Mouse (Mus musculus) cerebellum, adult 9-11 months (tissue): ENCODE results near the gene Esrrg.
A peak's percentile ranks its signal among the peaks of the same experiment; 100 is the strongest.

Experiments used
- DNase-seq: peaks from one replicate; pipeline ENCODE4 v3.0.0; 2022

Esrrg gene

GRCm38 (mm10) chr1:188008476-188008875 is 399.9 kb downstream of the Esrrg start:
- DNase-seq = no peak

DNA sequence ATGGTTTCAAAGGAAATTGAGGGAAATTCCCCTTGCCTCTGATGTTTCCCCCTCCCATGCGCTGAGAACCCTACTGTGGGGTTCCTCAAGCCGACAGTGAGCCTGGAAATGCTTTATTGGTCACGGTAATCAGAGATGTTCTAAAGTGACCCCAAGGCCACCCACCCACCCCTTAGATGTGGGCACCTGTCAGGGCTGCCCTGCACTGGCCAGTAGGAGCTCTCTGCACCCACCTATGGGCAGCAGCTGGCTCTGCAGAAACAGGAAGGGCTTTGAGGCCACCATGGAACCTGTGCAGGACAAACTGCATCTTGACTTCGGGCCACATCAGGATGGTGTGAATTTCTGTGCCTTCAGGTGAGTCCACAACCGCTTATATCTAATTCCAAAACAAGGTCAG is 401.3 kb downstream of the Esrrg start:
- no peak for DNase-seq

- no peak for DNase-seq
Observed at GRCm38 (mm10) chr1:188010860-188011259, 402.3 kb downstream of the Esrrg start.

DNA sequence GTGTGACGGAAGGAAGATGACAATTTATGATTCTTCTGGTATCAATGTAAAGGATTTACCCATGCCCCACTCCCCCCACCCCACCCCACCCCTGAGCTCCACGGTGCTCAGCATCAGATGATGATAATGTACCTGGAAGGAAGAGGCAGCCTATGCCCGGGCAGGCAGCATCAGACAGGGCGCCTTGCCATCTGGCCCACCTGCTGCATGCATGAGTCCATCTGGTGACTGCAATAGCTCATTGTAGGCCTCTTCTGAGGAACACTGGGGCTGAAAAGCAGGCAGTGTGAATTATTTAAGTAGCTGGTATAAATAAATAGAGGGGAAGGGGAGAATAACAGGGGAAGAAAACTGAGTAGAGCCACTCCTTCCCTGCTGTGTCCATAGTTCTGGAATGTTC is 405.8 kb downstream of the Esrrg start:
- DNase-seq = peak; percentile 92

DNA sequence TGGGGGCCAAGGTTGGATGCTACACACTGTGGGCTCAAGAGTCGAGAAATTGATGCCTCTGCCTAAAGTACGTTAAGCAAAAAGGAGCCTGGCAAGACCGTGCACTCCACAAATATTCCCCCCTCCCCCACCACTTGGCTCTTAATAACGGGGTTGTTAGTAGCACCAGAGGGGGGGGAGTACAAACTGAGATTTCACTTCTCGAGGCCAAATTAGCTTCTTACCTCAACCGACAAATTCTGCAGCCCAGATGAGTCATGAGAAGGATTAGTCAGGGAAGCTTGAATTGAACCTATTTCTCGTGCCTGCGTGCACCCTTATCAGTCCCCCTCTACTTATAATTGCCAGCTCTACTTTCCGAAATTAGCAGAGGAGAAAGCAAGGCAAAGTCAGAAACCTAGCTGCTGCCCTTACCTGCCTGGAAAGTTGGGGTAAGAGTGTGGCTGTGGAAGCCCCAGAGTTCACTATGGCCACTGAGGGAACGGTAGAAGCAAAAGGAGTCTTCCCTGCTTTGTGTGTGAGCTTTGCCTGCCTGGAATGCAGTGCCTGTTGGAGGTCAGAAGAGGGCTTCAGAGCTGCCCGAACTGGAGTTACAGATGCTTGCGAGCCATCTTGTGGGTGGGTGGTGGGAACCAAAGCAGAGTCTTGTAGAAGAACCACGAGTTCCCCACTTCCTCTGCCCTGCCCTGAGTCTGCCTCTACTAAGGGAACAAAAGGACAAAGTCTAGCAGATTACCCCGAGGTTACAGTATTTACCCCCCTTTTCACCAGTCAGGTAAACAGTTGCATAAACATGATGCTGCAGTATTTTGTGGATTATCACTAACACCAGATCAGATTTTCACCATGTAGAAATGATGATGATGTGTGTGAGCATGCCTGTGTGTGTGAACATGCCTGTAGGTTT is 409.6 kb downstream of the Esrrg start:
- DNase-seq = no peak

DNA sequence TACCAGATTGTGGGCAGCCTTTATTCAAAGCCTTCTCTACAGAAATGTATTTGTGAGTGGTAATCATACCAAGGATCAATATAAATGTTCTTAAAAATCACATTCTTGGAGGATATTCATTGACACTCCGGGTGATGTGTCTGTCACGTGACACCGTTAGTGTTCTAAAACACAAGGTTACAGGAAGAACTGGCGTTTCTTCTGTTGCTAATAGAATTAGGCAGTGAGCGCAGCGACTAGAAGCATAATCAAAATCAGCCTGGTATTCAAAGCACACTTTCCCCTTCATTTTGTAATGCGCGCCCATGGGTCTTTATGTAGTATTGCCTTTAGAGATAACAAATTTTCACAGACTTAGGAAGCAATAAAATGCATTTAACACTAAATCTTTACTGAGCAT is 420.6 kb downstream of the Esrrg start:
- DNase-seq = no peak

- DNase-seq = no peak
Observed at GRCm38 (mm10) chr1:188030116-188030515, 421.5 kb downstream of the Esrrg start.

DNA sequence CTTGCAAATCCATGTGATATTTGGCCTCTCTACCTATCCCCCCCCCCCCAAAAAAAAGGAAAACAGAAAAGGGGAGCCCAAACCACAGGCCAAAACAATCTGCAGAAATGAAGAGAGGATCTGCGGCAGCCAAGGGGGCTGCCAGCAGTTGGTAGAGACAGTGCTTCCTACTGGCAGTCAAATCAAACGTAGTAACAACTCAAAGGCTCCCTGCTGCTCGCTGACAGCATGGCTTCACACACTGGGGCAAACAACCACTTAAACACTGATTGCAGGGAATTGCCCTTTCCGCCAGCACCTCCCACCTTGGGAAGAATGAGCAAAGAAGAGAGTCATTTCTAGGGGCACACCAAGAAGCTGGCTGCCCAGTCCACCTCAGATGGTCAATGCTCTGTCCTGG is 422.7 kb downstream of the Esrrg start:
- no peak for DNase-seq

- DNase-seq = no peak
Observed at GRCm38 (mm10) chr1:188035957-188036356, 427.4 kb downstream of the Esrrg start.

DNA sequence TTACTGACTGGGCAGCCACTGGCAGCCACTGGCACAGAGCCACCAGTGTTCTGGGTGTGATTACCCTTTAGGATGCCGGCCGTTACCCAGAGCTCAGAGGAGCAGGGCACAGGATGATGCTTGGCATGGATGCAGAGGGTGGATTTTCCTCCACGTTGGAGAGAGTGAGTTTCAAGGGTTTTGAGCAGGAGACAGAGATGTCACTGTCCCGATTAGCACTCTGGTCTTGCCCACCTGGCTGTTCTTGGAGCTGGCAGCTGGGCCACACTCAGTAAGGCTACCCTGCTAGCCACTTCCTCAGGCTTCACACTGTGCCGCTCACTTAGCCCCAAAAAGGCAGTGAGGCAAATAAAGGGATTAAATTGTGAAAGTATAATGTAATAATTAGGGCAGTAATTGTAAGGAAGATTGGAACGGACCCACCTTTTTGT is 438.1 kb downstream of the Esrrg start:
- DNase-seq = peak; percentile 40

GRCm38 (mm10) chr1:188047148-188047547 is 438.6 kb downstream of the Esrrg start:
- peak; percentile 6 for DNase-seq

DNA sequence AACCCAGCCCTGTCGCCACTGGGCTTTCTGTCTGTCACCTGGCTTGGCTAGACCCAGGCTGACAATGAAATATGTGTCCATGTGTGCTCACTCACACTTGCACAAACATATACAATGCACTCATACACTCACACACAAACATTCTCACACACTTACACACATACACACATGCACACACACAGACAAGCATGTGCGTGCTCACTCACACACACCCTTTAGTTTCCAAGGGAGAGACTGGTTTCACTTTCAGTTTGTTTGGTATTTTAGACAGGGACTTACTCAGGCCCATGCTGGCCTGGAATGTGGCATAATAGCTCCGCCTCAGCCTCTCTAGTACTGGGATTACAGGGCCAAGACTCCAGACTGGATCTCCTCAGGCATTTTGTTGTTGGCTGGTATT is 447.3 kb downstream of the Esrrg start:
- DNase-seq = no peak

DNA sequence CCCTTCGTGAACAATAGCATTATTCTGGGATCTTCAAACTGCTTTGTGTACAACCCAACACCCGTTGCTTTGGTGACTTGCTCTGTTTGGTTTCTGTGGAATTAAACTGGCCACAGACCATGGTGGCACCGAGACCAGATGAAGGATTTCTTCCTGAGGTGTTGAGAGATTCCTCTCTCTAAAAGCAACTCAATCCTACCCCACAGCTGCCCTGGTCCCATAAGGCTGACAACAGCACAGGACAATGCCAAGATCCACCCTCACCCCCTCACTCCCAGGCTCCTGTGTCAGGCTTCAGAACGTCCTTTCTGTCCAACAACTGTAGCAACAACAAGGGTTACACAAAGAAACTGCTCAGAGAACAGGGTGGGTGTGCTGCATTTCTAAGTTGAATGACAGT is 449.3 kb downstream of the Esrrg start:
- DNase-seq = no peak

DNA sequence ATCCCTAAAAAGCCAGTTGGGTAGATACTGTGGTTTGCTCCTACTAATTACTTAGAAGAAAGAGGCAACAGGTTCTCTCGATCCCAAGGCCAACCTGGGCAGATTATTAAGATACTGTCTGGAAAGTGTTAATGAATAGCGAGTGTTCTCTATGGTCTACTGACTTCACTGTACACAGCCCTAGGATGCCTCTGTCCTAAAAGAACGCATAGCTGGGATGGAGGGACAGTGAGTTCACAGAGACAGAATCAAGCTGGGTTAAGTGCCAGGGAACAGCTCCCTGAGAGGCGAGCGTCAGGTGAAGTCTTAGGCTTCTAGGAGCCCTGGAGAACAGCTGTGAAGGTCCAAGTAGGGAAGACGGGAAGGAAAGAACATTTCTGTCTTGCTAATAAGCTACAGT is 450.4 kb downstream of the Esrrg start:
- no peak for DNase-seq

- DNase-seq = no peak
Observed at GRCm38 (mm10) chr1:188060493-188060892, 451.9 kb downstream of the Esrrg start.

GRCm38 (mm10) chr1:188068833-188069232 is 460.2 kb downstream of the Esrrg start:
- DNase-seq = no peak

DNA sequence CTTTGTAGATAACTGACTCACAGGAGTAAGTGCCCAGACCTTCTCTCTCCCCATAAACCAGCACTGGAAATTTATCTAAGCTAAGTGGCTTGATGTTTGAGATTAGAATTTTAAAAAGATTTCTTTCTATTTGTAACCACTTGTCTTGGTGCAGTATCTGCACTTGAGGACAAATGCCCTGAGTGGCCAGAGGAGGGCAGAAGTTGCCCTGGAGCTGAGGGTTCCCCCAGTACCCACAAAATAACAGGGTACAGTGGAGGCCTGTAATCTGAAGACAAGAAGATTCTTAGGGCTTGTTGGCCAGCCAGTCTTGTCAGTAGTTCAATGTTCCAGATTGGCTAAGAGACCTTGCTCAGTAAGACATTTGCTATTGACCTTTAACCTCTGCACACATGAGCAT is 461.3 kb downstream of the Esrrg start:
- no peak for DNase-seq

DNA sequence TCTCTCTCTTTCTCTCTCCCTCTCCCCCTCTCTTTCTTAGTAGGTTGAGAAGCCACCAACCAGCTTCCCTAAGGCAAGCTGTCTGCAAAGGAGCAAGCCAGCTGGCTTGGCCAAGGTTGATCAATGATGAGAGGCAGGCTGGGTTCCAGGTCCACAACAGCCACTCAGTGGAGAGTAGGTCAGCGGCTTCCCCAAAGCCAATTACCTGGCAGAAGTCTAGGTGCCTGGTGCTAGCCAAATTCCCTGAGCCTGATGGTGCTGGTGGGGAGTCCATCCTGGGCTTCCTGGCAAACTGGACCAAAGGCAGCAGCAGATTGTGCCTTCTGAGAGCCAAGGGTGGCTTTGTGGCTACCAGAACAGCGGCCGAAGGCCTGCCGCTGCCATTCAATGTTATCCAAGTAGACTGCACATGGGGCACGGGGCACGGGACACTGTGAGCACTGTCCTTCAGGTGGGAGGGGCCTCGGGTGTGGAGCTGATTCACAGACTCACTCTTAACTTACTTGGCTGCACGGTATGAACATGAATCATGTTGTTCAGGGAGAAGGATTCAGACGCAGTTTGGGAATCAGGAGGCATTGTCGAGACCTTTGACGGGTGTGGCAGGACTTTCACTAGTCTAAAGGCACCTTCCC is 469.1 kb downstream of the Esrrg start:
- DNase-seq = peak; percentile 98

- no peak for DNase-seq
Observed at GRCm38 (mm10) chr1:188080261-188080875, 471.8 kb downstream of the Esrrg start.

- peak; percentile 29 for DNase-seq
Observed at GRCm38 (mm10) chr1:188082665-188083640, 474.4 kb downstream of the Esrrg start.

GRCm38 (mm10) chr1:188085116-188085879 is 476.7 kb downstream of the Esrrg start:
- no peak for DNase-seq

DNA sequence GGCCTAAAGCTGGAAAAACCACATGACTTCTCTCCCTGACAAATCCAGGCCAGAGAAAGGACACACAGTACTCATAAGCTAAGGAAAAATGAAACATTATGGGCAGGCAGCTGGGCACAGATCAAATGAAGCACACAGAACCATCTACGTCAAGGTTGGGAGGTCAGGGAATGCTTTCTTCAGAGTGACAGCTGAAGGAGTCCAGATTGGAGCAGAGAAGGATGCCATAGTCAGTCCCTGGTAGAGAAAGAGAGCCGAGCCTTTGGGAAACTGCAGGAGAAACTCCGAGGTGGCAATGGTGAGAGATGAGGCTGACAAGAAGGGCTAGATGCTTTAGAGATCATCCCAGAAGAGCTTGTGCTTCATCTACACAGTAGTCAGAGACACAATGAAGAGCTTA is 485.1 kb downstream of the Esrrg start:
- DNase-seq = no peak
